Mouse (Mus musculus) bone marrow, adult 2 months (tissue): ENCODE results near the gene Dlgap1. TPM values are rescaled to one million over a fixed set of nuclear protein-coding genes. Genes with fewer than 3 reads are reported as not detected.

ENCODE experiments used
- H3K27ac ChIP-seq: fragments of 200-500 bp; 2 replicates; pipeline ENCODE4 v1.5.1; 2012; ENCODE audit warnings: low read depth, mild to moderate bottlenecking, control low read depth, inconsistent platforms, low read length; ENCODE audit not compliant: control insufficient read depth, poor library complexity, insufficient read depth
- H3K4me1 ChIP-seq: fragments of 200-500 bp; 2 replicates; pipeline ENCODE4 v1.6.1; 2011; ENCODE audit warnings: low read length; ENCODE audit not compliant: control insufficient read depth, insufficient read depth
- H3K4me3 ChIP-seq: fragments of 200-500 bp; replicated peaks from 2 replicates; pipeline ENCODE3; 2011; ENCODE audit warnings: mild to moderate bottlenecking, low read depth, low read length, control low read depth; ENCODE audit not compliant: control insufficient read depth
- CTCF ChIP-seq: fragments of 200-500 bp; IDR thresholded peaks from 2 replicates; pipeline ENCODE4 v1.5.1; 2011; ENCODE audit warnings: low read length, control low read depth; ENCODE audit not compliant: control insufficient read depth, insufficient read depth
- POLR2A ChIP-seq: fragments of 200-500 bp; IDR thresholded peaks from 2 replicates; pipeline ENCODE4 v1.6.1; 2011; ENCODE audit warnings: low read depth, mild to moderate bottlenecking, control low read depth, low read length, borderline replicate concordance; ENCODE audit not compliant: control insufficient read depth
- WGBS: fragments of 180-500 bp; shearing (Covaris S2); methylation state at CpG from one replicate; pipeline ENCODE4 v1.1.7; 2018; 5-methylcytosine and 5-hydroxymethylcytosine counted together
- polyA plus RNA-seq: library from polyadenylated mRNA; stranded (reverse); fragments of >200 nt; gene quantifications from 2 replicates; pipeline ENCODE4 v1.2.4, GENCODE M21; 2011; ENCODE audit warnings: low replicate concordance; ENCODE audit not compliant: missing spikeins, insufficient read depth, insufficient read length

The Dlgap1 gene
- polyA plus RNA-seq, 1 experiment, result not detected

DNA sequence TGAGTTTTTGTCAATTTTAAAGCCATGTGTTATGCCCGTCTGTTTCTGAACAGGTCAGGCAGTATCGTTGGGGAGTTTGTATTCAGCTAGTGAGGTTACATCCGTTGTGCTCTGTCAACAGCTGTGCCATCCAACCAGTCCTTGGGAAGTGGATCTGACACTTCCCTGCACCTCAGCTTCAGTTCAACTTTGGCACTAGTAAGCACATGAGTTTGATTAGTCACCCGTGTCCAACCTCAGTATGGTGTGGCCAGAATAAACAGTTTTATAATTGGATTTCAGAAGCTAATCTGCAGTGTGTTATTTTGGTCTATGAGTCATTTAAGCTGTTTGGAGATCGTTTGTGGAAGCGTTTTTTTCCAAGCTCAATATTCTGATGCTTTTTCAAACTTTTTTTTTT, 35.8 kb downstream of the Dlgap1 start:
- H3K4me3 ChIP-seq, result no peak overlapping the region
- no peak overlapping the region for H3K27ac ChIP-seq
- TF ChIP-seq CTCF (no peak), POLR2A (no peak)
- H3K4me1 ChIP-seq, result no peaks in the 10 kb centered on the region
- WGBS, result 74% methylated on average over 6 of the region's 6 CpGs

DNA sequence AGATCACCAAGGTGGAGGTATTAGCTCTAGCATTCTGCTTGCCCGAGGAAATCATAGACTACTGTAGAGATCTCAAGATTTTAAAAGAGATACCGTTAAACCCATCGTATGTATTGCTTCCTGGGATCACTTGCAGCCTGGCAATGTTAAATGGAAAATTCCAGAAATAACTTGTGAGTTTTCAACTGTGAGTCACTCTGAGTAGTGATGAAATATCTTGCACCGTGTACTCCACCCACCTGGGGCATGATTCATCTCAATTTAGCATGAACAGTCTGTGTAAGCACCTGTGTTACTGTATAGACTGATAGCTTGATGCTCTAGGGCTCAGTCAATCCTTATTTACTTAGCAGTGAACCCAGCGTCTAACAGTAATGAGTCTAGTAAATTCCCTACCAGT, 38.7 kb downstream of the Dlgap1 start:
- WGBS, result 78% methylated on average over 5 of the region's 5 CpGs
- Histone ChIP-seq H3K4me3 (no peak overlapping the region), H3K27ac (no peak overlapping the region), H3K4me1 (no peaks in the 10 kb centered on the region)
- TF ChIP-seq CTCF, result no peak
- TF ChIP-seq POLR2A, result no peak

DNA sequence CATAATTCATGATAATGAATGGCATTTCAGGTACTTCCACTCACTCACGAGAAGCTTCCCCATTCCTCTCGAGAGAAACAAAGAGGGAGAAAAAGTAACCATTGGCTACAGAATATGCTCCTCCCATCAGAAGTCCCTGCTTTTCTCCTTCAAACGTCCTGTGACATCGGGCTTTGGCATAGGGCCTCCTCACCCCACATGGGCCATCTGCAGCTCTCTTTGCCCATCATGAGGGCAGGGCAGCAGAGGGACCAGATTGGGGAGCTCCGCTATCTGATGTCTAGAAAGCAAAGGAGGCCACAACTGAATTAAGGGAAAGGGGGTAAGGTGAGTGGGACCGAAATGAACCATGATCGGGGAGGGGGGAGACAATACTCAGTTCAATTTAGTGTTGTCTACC, 47.6 kb downstream of the Dlgap1 start:
- no peaks in the 10 kb centered on the region for H3K4me1 ChIP-seq
- 58% methylated on average over 7 of the region's 7 CpGs for WGBS
- H3K4me3 ChIP-seq, result no peak overlapping the region
- no peak overlapping the region for H3K27ac ChIP-seq
- TF ChIP-seq POLR2A, result no peak
- no peak for TF ChIP-seq CTCF

DNA sequence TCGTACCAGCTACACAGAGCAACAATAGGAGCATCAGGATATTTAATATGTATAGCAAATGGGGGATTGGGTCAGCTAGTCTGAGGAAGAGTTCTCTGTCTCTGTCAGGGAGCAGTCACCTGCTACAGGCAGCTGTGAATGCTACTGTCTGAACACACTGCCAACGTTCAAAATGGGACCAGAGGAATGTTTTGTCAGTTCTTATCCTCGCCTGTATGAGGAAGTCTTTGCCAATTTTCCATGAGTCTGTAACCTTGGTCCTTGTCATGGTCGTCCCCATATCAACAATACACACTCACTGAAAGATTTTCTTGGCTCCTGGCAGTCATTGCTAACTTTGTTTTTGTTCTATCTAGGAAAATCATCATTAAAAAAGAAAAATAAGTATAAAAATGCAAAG, 51.5 kb downstream of the Dlgap1 start:
- Histone ChIP-seq H3K4me3 (no peak overlapping the region), H3K4me1 (no peaks in the 10 kb centered on the region), H3K27ac (no peak overlapping the region)
- WGBS, result 64% methylated on average over 4 of the region's 4 CpGs
- TF ChIP-seq CTCF, result no peak
- no peak for TF ChIP-seq POLR2A

DNA sequence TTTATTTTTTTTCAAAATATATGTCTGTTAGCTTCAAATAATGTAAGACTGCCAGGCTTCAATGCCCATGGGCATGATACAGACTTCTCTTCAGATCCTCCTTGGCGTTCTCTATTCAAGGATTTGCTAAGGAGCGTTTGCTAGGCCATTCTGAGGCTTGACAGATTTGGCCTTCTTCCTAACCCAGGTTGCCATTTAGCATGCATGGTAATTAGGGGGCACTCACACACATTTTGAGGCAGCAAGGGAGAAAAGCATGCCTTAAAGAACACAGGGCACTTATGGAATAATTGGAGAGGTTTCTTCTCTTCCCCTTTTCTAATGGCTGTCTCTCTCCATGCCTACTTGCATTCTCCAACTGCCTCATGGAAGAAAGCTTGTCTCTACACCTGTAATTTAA, 53.7 kb downstream of the Dlgap1 start:
- no peak for TF ChIP-seq POLR2A
- TF ChIP-seq CTCF, result no peak
- Histone ChIP-seq H3K4me3 (no peak overlapping the region), H3K4me1 (no peaks in the 10 kb centered on the region), H3K27ac (no peak overlapping the region)
- WGBS, result 55% methylated on average over 2 of the region's 2 CpGs

DNA sequence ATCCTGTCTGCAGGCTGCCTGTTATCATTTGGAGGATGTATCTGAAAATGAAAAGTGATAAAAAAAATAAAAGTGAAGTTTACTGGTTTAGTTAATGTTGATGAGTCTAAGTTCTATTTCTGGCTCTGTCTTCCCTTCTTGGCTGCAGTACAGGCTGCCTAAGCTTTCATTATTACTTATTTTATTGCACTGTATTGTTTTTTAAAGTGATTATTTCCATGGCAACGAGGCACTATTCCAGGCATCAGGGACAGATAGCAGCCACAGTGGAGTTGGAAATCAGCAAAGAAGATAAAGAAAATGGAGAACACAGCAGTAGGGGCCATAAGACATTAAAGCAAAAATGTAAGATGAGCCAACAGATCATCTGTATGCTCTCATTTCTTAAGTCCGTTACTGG, 66.0 kb downstream of the Dlgap1 start:
- no peak overlapping the region for H3K27ac ChIP-seq
- no peak overlapping the region for H3K4me3 ChIP-seq
- no peak for TF ChIP-seq POLR2A
- TF ChIP-seq CTCF, result no peak
- WGBS, result 61% methylated on average over 2 of the region's 2 CpGs
- no peaks in the 10 kb centered on the region for H3K4me1 ChIP-seq

DNA sequence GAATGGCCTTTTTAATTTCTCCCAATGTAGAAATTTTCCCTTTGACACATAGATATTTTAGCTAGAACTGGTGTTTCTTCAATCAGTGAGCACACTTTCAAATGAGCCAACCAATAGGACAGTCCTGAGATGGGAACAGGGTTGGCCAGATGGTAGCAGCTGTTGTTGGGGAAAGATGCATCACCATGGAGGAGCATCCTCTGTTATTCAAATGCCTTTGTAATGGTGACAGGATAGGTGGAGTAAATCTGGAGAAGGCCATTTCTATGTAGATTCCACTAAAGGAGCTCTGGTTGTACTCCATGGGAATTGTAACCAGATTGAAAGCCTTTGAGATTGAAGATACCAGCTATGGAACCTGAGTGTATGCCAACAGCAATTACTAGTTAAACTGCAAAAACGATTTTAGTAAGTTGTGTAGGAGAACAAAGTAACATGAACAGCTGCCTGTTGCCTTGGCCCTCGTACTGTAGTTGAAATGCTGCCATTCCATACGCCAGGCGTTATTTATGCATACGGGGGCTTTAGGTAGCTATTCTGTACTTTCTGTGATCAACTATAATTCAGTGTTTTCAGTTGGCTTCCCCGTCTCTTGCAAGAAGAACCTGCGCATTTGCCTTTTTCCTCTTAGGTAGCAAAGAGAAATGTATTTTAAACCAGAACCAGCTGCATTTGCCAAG, 72.0 kb downstream of the Dlgap1 start:
- Histone ChIP-seq H3K27ac (no peak overlapping the region), H3K4me1 (no peaks in the 10 kb centered on the region), H3K4me3 (no peak overlapping the region)
- WGBS, result 69% methylated on average over 7 of the region's 7 CpGs
- TF ChIP-seq POLR2A (no peak), CTCF (no peak)

DNA sequence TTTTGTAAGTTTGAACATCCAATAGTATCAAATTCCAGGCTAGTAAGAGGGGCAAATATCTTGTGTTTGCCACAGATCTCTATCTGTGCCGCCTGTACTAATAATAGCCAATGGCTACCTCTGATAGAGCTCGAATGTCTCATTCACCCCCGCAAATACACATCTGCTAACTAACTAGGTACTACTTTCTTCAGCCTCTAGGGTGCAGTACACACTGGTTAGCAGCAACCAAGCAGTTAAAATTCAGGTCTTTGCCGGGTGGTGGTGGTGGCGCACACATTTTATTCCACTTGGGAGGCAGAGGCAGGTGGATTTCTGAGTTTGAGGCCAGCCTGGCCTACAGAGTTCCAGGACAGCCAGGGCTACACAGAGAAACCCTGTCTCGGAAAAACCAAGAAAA, 99.4 kb downstream of the Dlgap1 start:
- Histone ChIP-seq H3K4me1 (no peaks in the 10 kb centered on the region), H3K4me3 (no peak overlapping the region), H3K27ac (no peak overlapping the region)
- TF ChIP-seq POLR2A (no peak), CTCF (no peak)
- WGBS, result 69% methylated on average over 6 of the region's 6 CpGs

DNA sequence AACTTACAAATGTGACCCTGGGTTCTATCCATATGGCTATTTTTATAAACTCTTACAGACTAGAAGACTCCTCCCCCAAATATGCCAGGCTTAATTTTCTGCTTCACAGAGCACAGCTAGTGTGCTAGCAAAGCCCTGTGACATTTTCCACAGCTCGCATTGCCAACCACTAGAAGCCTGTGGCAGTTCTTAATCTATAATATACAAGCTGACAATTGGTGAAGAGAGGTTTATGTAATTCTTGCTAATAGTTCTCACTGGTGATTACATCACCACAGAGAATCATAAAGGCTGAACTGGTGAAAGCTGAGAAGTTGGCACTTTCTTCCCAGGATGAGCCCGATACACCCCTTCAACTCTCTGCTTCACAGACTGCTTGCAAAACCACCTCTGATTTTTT, 103.2 kb downstream of the Dlgap1 start:
- Histone ChIP-seq H3K27ac (no peak overlapping the region), H3K4me3 (no peak overlapping the region), H3K4me1 (no peaks in the 10 kb centered on the region)
- TF ChIP-seq CTCF (no peak), POLR2A (no peak)
- 80% methylated on average over 2 of the region's 2 CpGs for WGBS
